Mouse (Mus musculus) myocyte (in vitro differentiated cells): Measurements from ENCODE around the gene Adcy1. TPM values are rescaled to one million over a fixed set of nuclear protein-coding genes. Genes with fewer than 3 reads are reported as not detected.

Experiments
- H3K27me3 ChIP-seq: one replicate; pipeline ENCODE4 v1.6.1; 2011; ENCODE audit not compliant: control insufficient read depth, insufficient read depth, insufficient read length
- H3K36me3 ChIP-seq: one replicate; pipeline ENCODE4 v1.6.1; 2011; ENCODE audit not compliant: control insufficient read depth, insufficient read depth
- H3K4me2 ChIP-seq: one replicate; pipeline ENCODE4 v1.6.1; 2011; ENCODE audit warnings: low read depth, control low read depth
- H3K4me3 ChIP-seq: one replicate; pipeline ENCODE4 v1.5.1; 2011; ENCODE audit warnings: mild to moderate bottlenecking, control low read depth, moderate library complexity
- H3K79me2 ChIP-seq: one replicate; pipeline ENCODE4 v1.6.1; 2011; ENCODE audit not compliant: control insufficient read depth, insufficient read depth
- H3ac ChIP-seq: one replicate; pipeline ENCODE4 v1.6.1; 2011; ENCODE audit not compliant: control insufficient read depth, insufficient read length
- CEBPB ChIP-seq: IDR thresholded peaks from 2 replicates; pipeline ENCODE4 v1.6.1; 2011; ENCODE audit warnings: mild to moderate bottlenecking, moderate library complexity; ENCODE audit not compliant: poor library complexity, insufficient read depth, severe bottlenecking
- E2F4 ChIP-seq: IDR thresholded peaks from one replicate; pipeline ENCODE4 v1.6.1; 2011; ENCODE audit warnings: mild to moderate bottlenecking, control low read depth, moderate library complexity; ENCODE audit not compliant: insufficient read depth
- MAX ChIP-seq: IDR thresholded peaks from one replicate; pipeline ENCODE4 v1.6.1; 2011; ENCODE audit warnings: low read depth, mild to moderate bottlenecking, control low read depth
- MYOD1 ChIP-seq, 3 experiments: IDR thresholded peaks; one replicate each; pipeline ENCODE4 v1.6.1; 2011; ENCODE audit warnings: control low read depth in 2 of 3, low read depth in 2 of 3, mild to moderate bottlenecking in 2 of 3, moderate library complexity in 1 of 3; ENCODE audit not compliant: insufficient read length in 2 of 3, control insufficient read depth in 1 of 3
- MYOG ChIP-seq, 3 experiments: IDR thresholded peaks; one replicate each; pipeline ENCODE4 v1.6.1; 2011; ENCODE audit warnings: control low read depth in 2 of 3, low read depth in 2 of 3, mild to moderate bottlenecking in 2 of 3; ENCODE audit not compliant: insufficient read length in 2 of 3, control insufficient read depth in 1 of 3, insufficient read depth in 1 of 3
- POLR2A ChIP-seq: IDR thresholded peaks from one replicate; pipeline ENCODE4 v1.6.1; 2011; ENCODE audit warnings: low read depth, mild to moderate bottlenecking, control low read depth, moderate library complexity; ENCODE audit not compliant: insufficient read length
- POLR2AphosphoS2 ChIP-seq: IDR thresholded peaks from one replicate; pipeline ENCODE4 v1.6.1; 2011; ENCODE audit warnings: low read depth, control low read depth; ENCODE audit not compliant: insufficient read length
- REST ChIP-seq: IDR thresholded peaks from one replicate; pipeline ENCODE4 v1.6.1; 2011; ENCODE audit warnings: mild to moderate bottlenecking, control low read depth, moderate library complexity; ENCODE audit not compliant: insufficient read depth, insufficient read length
- SRF ChIP-seq: IDR thresholded peaks from one replicate; pipeline ENCODE4 v1.6.1; 2011; ENCODE audit warnings: low read depth; ENCODE audit not compliant: control insufficient read depth, insufficient read length
- TCF3 ChIP-seq: IDR thresholded peaks from one replicate; pipeline ENCODE4 v1.6.1; 2011; ENCODE audit warnings: low read depth, control low read depth; ENCODE audit not compliant: insufficient read length
- USF1 ChIP-seq: IDR thresholded peaks from one replicate; pipeline ENCODE4 v1.6.1; 2011; ENCODE audit warnings: low read depth, mild to moderate bottlenecking, control low read depth, moderate library complexity
- polyA plus RNA-seq: library from polyadenylated mRNA; unstranded; fragments of >200 nt; fragmentation: generic; extraction: Trizol; gene quantifications from one replicate; pipeline ENCODE4 v1.2.1, GENCODE M21; 2012; ENCODE audit warnings: missing spikeins

The Adcy1 gene
- polyA plus RNA-seq, 1 experiment, result 0.02 TPM

DNA sequence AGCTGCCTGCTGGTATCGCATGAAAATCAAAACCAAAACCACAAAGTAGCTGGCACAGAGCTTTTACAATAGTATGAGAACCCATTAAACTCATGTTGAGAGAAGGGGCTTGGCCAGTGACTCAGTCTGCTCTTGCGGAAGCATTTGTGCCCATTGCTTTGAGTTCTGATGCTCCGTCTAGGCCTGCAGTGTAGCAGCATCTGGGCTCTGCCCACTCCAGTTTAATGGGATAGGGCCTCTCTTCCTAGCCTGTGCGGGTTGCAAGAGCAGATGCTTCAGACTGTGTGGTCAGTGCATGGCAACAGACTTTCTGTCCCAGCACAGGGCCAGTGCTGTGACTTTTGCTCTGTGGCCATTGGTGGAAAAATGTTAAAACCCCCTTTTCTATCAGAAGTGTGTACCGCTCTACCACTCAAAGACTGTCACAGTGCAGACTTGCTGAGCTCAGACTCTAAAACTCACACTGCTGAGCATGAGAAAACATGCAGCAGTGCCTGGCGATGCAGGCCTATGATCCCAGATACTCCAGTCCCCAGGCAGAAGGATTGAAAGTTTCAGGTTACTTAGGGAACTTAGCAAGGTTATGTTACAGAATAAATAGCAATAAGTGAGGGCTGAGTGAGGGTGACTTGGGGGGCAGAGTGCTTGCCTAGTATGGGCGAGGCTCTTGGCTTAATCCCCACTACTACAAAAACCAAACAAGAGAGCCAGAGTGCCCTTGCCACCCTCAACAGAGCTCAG lies 163.7 kb downstream of the Adcy1 start:
- no peaks in the 10 kb centered on the region for H3K27me3 ChIP-seq
- H3K36me3 ChIP-seq, result no peaks in the 10 kb centered on the region
- no peak overlapping the region for H3K4me3 ChIP-seq
- H3ac ChIP-seq, result no peak overlapping the region
- H3K4me2 ChIP-seq, result no peak overlapping the region
- TF ChIP-seq TCF3, result no peak
- no peak for TF ChIP-seq E2F4
- no peak for TF ChIP-seq POLR2AphosphoS2
- no peak for TF ChIP-seq SRF
- no peak for TF ChIP-seq MYOG (IDR thresholded peaks at IDR 0.05; ENCODE audit: control insufficient read depth in 1 of 3, insufficient read depth in 1 of 3, insufficient read length in 2 of 3, low read depth in 2 of 3)
- no peak for TF ChIP-seq MYOD1 (IDR thresholded peaks at IDR 0.05; ENCODE audit: control insufficient read depth in 1 of 3, insufficient read length in 2 of 3, low read depth in 2 of 3)
- TF ChIP-seq REST, result no peak
- no peak for TF ChIP-seq MAX
- no peak for TF ChIP-seq POLR2A
- TF ChIP-seq CEBPB, result no peak
- no peaks in the 10 kb centered on the region for H3K79me2 ChIP-seq

DNA sequence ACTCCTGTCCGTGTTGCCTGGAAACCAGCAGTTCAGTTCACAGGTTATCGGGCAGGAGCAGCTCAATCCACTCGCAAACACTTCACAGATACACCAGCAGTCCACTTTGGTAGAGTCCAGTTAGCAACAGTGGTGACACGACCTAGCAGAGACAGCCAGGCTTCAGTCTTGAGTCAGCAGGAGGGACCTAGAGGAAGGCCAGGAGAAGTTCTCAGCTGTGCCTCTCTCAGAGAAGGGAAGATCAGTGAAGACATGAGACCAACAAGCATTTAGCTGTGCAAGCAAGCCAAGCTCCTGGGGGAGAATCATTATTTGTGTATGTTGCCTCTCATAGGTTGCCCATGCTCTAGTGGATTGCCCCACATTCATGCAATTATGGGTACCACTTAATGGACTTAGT lies 164.8 kb downstream of the Adcy1 start:
- H3K27me3 ChIP-seq, result no peaks in the 10 kb centered on the region
- H3K4me3 ChIP-seq, result no peak overlapping the region
- no peak for TF ChIP-seq REST
- TF ChIP-seq POLR2AphosphoS2, result no peak
- no peak for TF ChIP-seq TCF3
- no peak for TF ChIP-seq E2F4
- no peak for TF ChIP-seq USF1
- no peak for TF ChIP-seq SRF
- TF ChIP-seq CEBPB, result no peak
- TF ChIP-seq MYOG (IDR thresholded peaks at IDR 0.05; ENCODE audit: control insufficient read depth in 1 of 3, insufficient read depth in 1 of 3, insufficient read length in 2 of 3, low read depth in 2 of 3), result no peak
- H3K36me3 ChIP-seq, result no peaks in the 10 kb centered on the region
- no peak overlapping the region for H3ac ChIP-seq
- no peaks in the 10 kb centered on the region for H3K79me2 ChIP-seq
- H3K4me2 ChIP-seq, result no peak overlapping the region

Other genes with a start within 250 kb of the Adcy1 start
- gene Gm11983, start 225.8 kb upstream of the Adcy1 start, polyA plus RNA-seq, result not detected
- not detected for gene Gm11985, start 125.1 kb downstream of the Adcy1 start, polyA plus RNA-seq
- not detected for gene Igfbp1, start 134.3 kb downstream of the Adcy1 start, polyA plus RNA-seq
- 2.2 TPM for gene Igfbp3, start 150.4 kb downstream of the Adcy1 start, polyA plus RNA-seq